Mouse (Mus musculus) E14TG2a.4 (cell line): ENCODE measurements around the gene Ggn.

Experiments
- CTCF ChIP-seq: conservative IDR thresholded peaks from 2 replicates; pipeline ENCODE4 v1.5.1; 2014; ENCODE audit warnings: low read length
- NANOG ChIP-seq: IDR thresholded peaks from 2 replicates; pipeline ENCODE4 v1.6.1; 2014; ENCODE audit warnings: borderline replicate concordance, low read length, mixed read lengths

DNA sequence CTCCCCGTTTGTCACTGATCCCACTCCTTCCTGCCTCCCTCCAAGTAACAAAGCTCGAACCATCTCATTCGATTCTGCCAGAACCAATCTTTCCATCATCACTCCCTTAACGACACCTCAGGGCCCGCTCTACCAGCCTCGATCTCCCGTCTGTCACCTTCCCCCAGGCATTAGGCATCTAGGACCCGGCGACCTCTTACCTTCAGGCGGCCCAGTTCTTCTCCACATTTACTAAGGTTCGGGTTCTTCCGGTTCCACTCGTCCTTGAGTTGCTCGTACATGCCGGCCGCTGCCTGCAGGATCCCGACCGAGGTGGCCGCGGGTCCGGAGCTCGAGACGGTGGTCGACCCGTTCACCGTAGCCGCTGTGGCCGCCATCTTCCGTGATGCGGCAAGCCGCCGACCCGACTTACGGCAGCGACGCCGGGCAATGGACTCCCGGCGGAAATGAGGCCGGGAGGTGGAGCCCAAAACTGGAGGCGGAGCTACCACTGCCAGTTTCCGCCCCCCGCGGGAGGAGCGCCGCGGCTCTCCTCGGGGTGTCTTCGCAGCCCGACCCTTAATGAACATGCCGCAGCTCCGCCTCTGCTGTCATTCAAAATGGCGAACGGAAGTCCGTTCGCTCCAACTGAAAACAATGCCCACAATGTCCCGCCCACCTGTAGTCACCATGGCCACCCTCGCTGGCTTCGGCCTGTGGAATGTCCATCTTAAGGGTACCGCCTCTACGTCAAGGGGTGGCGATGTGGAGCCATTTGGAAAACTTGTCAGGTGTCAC lies 10.3 kb downstream of the Ggn start, which contains the start of gene Psmd8:
- peak; percentile 37 for TF ChIP-seq CTCF
- TF ChIP-seq NANOG, result no peak
